In the genomic region with DNA sequence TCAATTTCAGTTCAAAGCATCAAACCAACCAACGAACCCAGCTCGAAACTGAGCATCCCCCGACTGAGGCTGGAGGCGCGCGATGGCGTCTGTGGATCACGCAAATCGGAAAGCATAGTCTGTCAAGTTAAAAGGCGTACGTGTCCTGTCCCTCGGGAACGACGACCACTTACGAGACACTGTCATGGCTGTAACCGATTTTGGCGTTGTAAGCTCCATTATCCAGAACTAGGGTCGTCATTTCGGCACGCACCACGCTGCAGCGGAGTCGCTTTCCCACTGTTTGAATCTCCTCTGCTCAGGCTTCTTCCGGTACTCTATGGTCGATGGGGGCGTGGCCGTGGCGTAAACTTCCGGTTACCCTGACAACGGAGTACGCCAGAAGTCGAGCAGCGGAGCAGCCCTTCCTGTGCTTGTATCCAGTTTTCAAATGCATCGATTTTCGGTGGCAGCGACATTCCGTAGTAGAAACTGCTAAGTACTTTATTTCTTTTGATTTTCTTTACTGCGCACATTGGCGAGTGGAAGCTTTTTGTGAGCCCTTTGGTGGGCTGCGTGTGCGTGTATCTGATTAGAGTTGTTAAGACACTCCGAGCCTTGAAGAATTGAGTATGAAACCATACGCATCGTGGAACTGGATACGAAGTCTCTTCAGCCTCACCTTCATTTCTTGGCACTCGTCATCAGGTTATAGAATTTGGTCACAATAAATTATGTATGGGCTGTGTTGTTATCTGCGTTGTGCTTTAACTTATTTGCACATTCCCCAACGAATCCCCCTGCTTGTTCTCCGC, we compare ENCODE assay signal across 8 mouse cellular contexts. TPM values are rescaled to one million over a fixed set of nuclear protein-coding genes. Genes with fewer than 3 reads are reported as not detected.
DNase-seq lines count a peak whose midpoint lies in the region; ATAC-seq lines count a peak whose summit lies in the region.

A gene (minus strand): TSS at position 295 of the 794 bp plus-strand sequence.

- H3K4me1 ChIP-seq in hindbrain, embryonic 11.5 days (replicated peaks; ENCODE audit: control insufficient read depth, insufficient read depth, low read length) = peaks cover 4% of the 10 kb centered on the region

- peak within 1 kb of the TSS; percentile 64 for H3K4me2 ChIP-seq in hindbrain, embryonic 11.5 days (replicated peaks; ENCODE audit: low read depth, low read length)

- DNase-seq in MN1 (ENCODE audit: low spot score) = peak; percentile 96
- DNase-seq in cerebellum, adult 9-10 months = peak; percentile 93
- peak; percentile 97 for DNase-seq in hindbrain, embryonic 11.5 days (ENCODE audit: low spot score)
- DNase-seq in layer of hippocampus, postnatal 10 days (ENCODE audit: low spot score in 2 of 2) = peak; percentile 91 to 92
- peak; percentile 97 for DNase-seq in lung, postnatal 10 days
- DNase-seq in ovary, postnatal 36 days (ENCODE audit: low spot score) = peak; percentile 90
- peak; percentile 94 for DNase-seq in thymus, postnatal 25 days

- H3K27ac ChIP-seq in hindbrain, embryonic 11.5 days (ENCODE audit: low read depth, low read length) = no peak within 1 kb of the TSS

- peak; percentile 100 for ATAC-seq in frontal cortex, adult (ENCODE audit: low TSS enrichment)
- peak; percentile 98 for ATAC-seq in hindbrain, embryonic 11.5 days (ENCODE audit: low FRiP score)

- H3K27me3 ChIP-seq in hindbrain, embryonic 11.5 days (ENCODE audit: control insufficient read depth, insufficient read depth, low read length) = no peaks in the 10 kb centered on the region

- no peaks in the 10 kb centered on the region for H3K9me3 ChIP-seq in hindbrain, embryonic 11.5 days (ENCODE audit: control insufficient read depth, low read length)

- 2% methylated on average over 49 of the region's 49 CpGs for WGBS in hindbrain, embryonic 11.5 days

- peak within 1 kb of the TSS; percentile 56 for H3K4me3 ChIP-seq in hindbrain, embryonic 11.5 days (ENCODE audit: low read depth, low read length)

- H3K9ac ChIP-seq in hindbrain, embryonic 11.5 days (ENCODE audit: low read depth, low read length) = peak within 1 kb of the TSS; percentile 42

- H3K36me3 ChIP-seq in hindbrain, embryonic 11.5 days (ENCODE audit: control insufficient read depth, insufficient read depth, low read length) = no peaks in the 10 kb centered on the region

RNA-seq across cellular contexts. Expression of the gene that starts here (rescaled TPM):
- polyA plus RNA-seq in hindbrain, embryonic 11.5 days (2014; fragmentation: Nextera tagmentation; extraction: Ambion mirVana) = 41.9 and 45.1 TPM in 2 replicates
- total RNA-seq in layer of hippocampus, postnatal 10 days (2021) = 10 to 100 TPM; 24.9 to 25.7 TPM
